Mouse (Mus musculus) erythroblast, embryonic 14.5 days (primary cell): ENCODE data around the gene Btn1a1.

Source experiments
- GATA1 ChIP-seq: IDR thresholded peaks from 2 replicates; pipeline ENCODE4 v1.6.1; 2012; ENCODE audit warnings: low read length, inconsistent platforms, mixed read lengths
- TAL1 ChIP-seq: IDR thresholded peaks from 3 replicates; pipeline ENCODE4 v1.6.1; 2012; ENCODE audit warnings: low read length, inconsistent platforms, mixed read lengths

- TF ChIP-seq GATA1 = no peak
- TF ChIP-seq TAL1 = no peak
These were observed 55.1 kb downstream of the Btn1a1 start for GRCm38 (mm10) chr13:23410632-23411031.
